Mouse (Mus musculus): ENCODE data around the gene Igdcc3. TPM values are rescaled to one million over a fixed set of nuclear protein-coding genes. Genes with fewer than 3 reads are reported as not detected.

The Igdcc3 gene
- polyA plus RNA-seq, 1 experiment from 2014 or later, result 17.0 TPM

GRCm38 (mm10) chr9:65188599-65188998, 47.6 kb downstream of the Igdcc3 start:
- Histone ChIP-seq H3K9me3 (replicated peaks; ENCODE audit: control insufficient read depth, low read length) (no peaks in the 10 kb centered on the region), H3K27ac (replicated peaks; ENCODE audit: low read depth, low read length) (no peak overlapping the region), H3K27me3 (ENCODE audit: control insufficient read depth, insufficient read depth, low read length) (no peaks in the 10 kb centered on the region), H3K9ac (replicated peaks; ENCODE audit: low read length) (no peak overlapping the region), H3K4me2 (ENCODE audit: low read depth, low read length) (no peak overlapping the region), H3K4me3 (ENCODE audit: low read depth, low read length) (no peak overlapping the region), H3K36me3 (replicated peaks; ENCODE audit: control insufficient read depth, insufficient read depth, low read depth, low read length) (no peaks in the 10 kb centered on the region), H3K4me1 (ENCODE audit: control insufficient read depth, insufficient read depth, low read length) (peaks cover 12% of the 10 kb centered on the region)
- peak; percentile 96 for DNase-seq (ENCODE audit: low spot score)
- WGBS, result 8% methylated on average over 3 of the region's 3 CpGs
- ATAC-seq (replicated peaks; ENCODE audit: insufficient number of reproducible peaks, low FRiP score, low TSS enrichment, low read depth), result no peak

- H3K4me1 ChIP-seq (ENCODE audit: control insufficient read depth, insufficient read depth, low read length), result peaks cover 14% of the 10 kb centered on the region
- WGBS, result 57% methylated on average over 7 of the region's 7 CpGs
- no peak overlapping the region for H3K4me2 ChIP-seq (ENCODE audit: low read depth, low read length)
- H3K36me3 ChIP-seq (replicated peaks; ENCODE audit: control insufficient read depth, insufficient read depth, low read depth, low read length), result no peaks in the 10 kb centered on the region
- no peaks in the 10 kb centered on the region for H3K9me3 ChIP-seq (replicated peaks; ENCODE audit: control insufficient read depth, low read length)
- H3K27ac ChIP-seq (replicated peaks; ENCODE audit: low read depth, low read length), result no peak overlapping the region
- DNase-seq (ENCODE audit: low spot score) (no peak), ATAC-seq (replicated peaks; ENCODE audit: insufficient number of reproducible peaks, low FRiP score, low TSS enrichment, low read depth) (no peak)
- H3K9ac ChIP-seq (replicated peaks; ENCODE audit: low read length), result no peak overlapping the region
- no peaks in the 10 kb centered on the region for H3K27me3 ChIP-seq (ENCODE audit: control insufficient read depth, insufficient read depth, low read length)
- no peak overlapping the region for H3K4me3 ChIP-seq (ENCODE audit: low read depth, low read length)
Measured at GRCm38 (mm10) chr9:65190306-65190705, 49.3 kb downstream of the Igdcc3 start.

DNA sequence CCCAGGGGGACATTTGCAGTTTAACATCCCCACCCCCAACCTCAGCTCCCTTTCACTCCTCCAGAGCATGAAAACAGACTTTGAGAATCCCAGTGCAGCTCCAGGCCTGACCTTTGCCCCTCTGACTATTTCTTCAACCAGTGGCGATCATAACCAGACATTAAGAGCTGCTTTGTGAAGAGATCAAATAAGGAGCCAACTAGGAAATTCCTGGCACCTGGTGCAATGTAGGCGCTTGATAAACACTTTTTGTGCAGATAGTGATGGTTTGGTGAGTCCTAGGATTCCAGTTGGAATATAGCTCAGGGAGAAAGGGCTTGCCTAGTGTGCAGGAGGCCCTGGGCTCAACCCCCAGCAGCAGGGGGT, 50.4 kb downstream of the Igdcc3 start:
- DNase-seq (ENCODE audit: low spot score) (peak; percentile 51), ATAC-seq (replicated peaks; ENCODE audit: insufficient number of reproducible peaks, low FRiP score, low TSS enrichment, low read depth) (no peak)
- no peaks in the 10 kb centered on the region for H3K9me3 ChIP-seq (replicated peaks; ENCODE audit: control insufficient read depth, low read length)
- H3K9ac ChIP-seq (replicated peaks; ENCODE audit: low read length), result 0 out of 2 replicates have a peak overlapping the region, but pooled peaks have one; percentile 28
- no peak overlapping the region for H3K4me3 ChIP-seq (ENCODE audit: low read depth, low read length)
- H3K4me2 ChIP-seq (ENCODE audit: low read depth, low read length), result no peak overlapping the region
- 16% methylated on average over 2 of the region's 2 CpGs for WGBS
- no peaks in the 10 kb centered on the region for H3K36me3 ChIP-seq (replicated peaks; ENCODE audit: control insufficient read depth, insufficient read depth, low read depth, low read length)
- H3K4me1 ChIP-seq (ENCODE audit: control insufficient read depth, insufficient read depth, low read length), result peaks cover 19% of the 10 kb centered on the region
- H3K27me3 ChIP-seq (ENCODE audit: control insufficient read depth, insufficient read depth, low read length), result no peaks in the 10 kb centered on the region
- no peak overlapping the region; the same call in 1 of the 2 replicates for H3K27ac ChIP-seq (replicated peaks; ENCODE audit: low read depth, low read length)

DNA sequence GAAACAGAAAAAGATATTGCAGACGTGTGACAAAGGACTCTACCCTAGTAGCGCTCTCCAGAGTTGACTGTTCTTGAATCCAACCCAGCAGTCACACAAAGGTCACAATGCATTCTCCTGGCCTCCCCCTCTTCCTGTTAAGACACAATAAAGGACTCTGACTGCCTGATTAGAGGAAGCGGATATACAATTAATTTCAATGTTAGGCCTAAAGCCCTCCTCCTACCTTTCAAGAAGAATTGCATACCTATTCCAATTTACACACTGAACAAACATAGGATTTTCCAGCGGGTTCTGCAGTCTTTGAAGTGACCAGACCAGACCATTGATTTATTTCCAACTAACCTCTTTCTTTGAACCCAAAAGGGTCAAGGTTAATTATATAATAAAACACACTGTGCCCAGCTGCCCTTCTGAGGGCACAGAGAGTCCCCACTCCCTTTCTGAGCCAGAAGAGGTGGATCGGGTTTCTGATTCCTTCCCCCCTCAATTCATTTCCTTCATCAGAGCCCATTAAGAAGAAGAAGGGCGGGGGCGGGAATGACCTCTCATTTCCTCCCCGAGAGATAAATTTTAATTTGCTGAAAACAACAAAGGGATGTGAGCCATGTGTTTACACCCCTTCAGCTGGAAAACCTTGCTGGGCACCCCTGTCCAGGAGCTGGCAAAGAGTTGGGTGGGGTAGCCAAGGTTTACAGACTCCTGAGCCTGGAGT, 50.9 kb downstream of the Igdcc3 start:
- Histone ChIP-seq H3K9ac (replicated peaks; ENCODE audit: low read length) (0 out of 2 replicates have a peak overlapping the region, but pooled peaks have one; percentile 28), H3K4me2 (ENCODE audit: low read depth, low read length) (no peak overlapping the region), H3K27ac (replicated peaks; ENCODE audit: low read depth, low read length) (peak overlapping the region; percentile 28; the same call in 1 of the 2 replicates), H3K4me1 (ENCODE audit: control insufficient read depth, insufficient read depth, low read length) (peaks cover 19% of the 10 kb centered on the region), H3K4me3 (ENCODE audit: low read depth, low read length) (no peak overlapping the region), H3K27me3 (ENCODE audit: control insufficient read depth, insufficient read depth, low read length) (no peaks in the 10 kb centered on the region), H3K36me3 (replicated peaks; ENCODE audit: control insufficient read depth, insufficient read depth, low read depth, low read length) (no peaks in the 10 kb centered on the region), H3K9me3 (replicated peaks; ENCODE audit: control insufficient read depth, low read length) (no peaks in the 10 kb centered on the region)
- DNase-seq (ENCODE audit: low spot score) (no peak), ATAC-seq (replicated peaks; ENCODE audit: insufficient number of reproducible peaks, low FRiP score, low TSS enrichment, low read depth) (no peak)
- 16% methylated on average over 8 of the region's 8 CpGs for WGBS

GRCm38 (mm10) chr9:65193214-65193613, 52.2 kb downstream of the Igdcc3 start:
- DNase-seq (ENCODE audit: low spot score), result no peak
- no peak overlapping the region for H3K9ac ChIP-seq (replicated peaks; ENCODE audit: low read length)
- no peak overlapping the region for H3K4me2 ChIP-seq (ENCODE audit: low read depth, low read length)
- H3K27me3 ChIP-seq (ENCODE audit: control insufficient read depth, insufficient read depth, low read length), result no peaks in the 10 kb centered on the region
- no peak overlapping the region for H3K4me3 ChIP-seq (ENCODE audit: low read depth, low read length)
- 56% methylated on average over 12 of the region's 12 CpGs for WGBS
- no peaks in the 10 kb centered on the region for H3K36me3 ChIP-seq (replicated peaks; ENCODE audit: control insufficient read depth, insufficient read depth, low read depth, low read length)
- no peaks in the 10 kb centered on the region for H3K9me3 ChIP-seq (replicated peaks; ENCODE audit: control insufficient read depth, low read length)
- peaks cover 19% of the 10 kb centered on the region for H3K4me1 ChIP-seq (ENCODE audit: control insufficient read depth, insufficient read depth, low read length)
- ATAC-seq (replicated peaks; ENCODE audit: insufficient number of reproducible peaks, low FRiP score, low TSS enrichment, low read depth), result no peak
- no peak overlapping the region for H3K27ac ChIP-seq (replicated peaks; ENCODE audit: low read depth, low read length)

GRCm38 (mm10) chr9:65195053-65195452, 54.1 kb downstream of the Igdcc3 start, which contains the start of gene Parp16:
Gene Parp16, plus strand, starts transcription at chr9:65195353.
- peak within 1 kb of the TSS; percentile 53 for H3K27ac ChIP-seq (replicated peaks; ENCODE audit: low read depth, low read length)
- H3K4me2 ChIP-seq (ENCODE audit: low read depth, low read length), result no peak within 1 kb of the TSS
- 89% methylated on average over 4 of the region's 4 CpGs for WGBS
- H3K9me3 ChIP-seq (replicated peaks; ENCODE audit: control insufficient read depth, low read length), result no peaks in the 10 kb centered on the region
- no peak within 1 kb of the TSS for H3K4me3 ChIP-seq (ENCODE audit: low read depth, low read length)
- 0 out of 2 replicates have a peak within 1 kb of the TSS, but pooled peaks have one; percentile 1 for H3K9ac ChIP-seq (replicated peaks; ENCODE audit: low read length)
- no peaks in the 10 kb centered on the region for H3K36me3 ChIP-seq (replicated peaks; ENCODE audit: control insufficient read depth, insufficient read depth, low read depth, low read length)
- peaks cover 19% of the 10 kb centered on the region for H3K4me1 ChIP-seq (ENCODE audit: control insufficient read depth, insufficient read depth, low read length)
- no peaks in the 10 kb centered on the region for H3K27me3 ChIP-seq (ENCODE audit: control insufficient read depth, insufficient read depth, low read length)
- ATAC-seq (replicated peaks; ENCODE audit: insufficient number of reproducible peaks, low FRiP score, low TSS enrichment, low read depth), result no peak
- DNase-seq (ENCODE audit: low spot score), result no peak

GRCm38 (mm10) chr9:65195621-65195981, 54.6 kb downstream of the Igdcc3 start:
- Histone ChIP-seq H3K9ac (replicated peaks; ENCODE audit: low read length) (0 out of 2 replicates have a peak overlapping the region, but pooled peaks have one; percentile 1), H3K4me2 (ENCODE audit: low read depth, low read length) (no peak overlapping the region), H3K27ac (replicated peaks; ENCODE audit: low read depth, low read length) (peak overlapping the region; percentile 53), H3K9me3 (replicated peaks; ENCODE audit: control insufficient read depth, low read length) (no peaks in the 10 kb centered on the region), H3K27me3 (ENCODE audit: control insufficient read depth, insufficient read depth, low read length) (no peaks in the 10 kb centered on the region), H3K4me1 (ENCODE audit: control insufficient read depth, insufficient read depth, low read length) (peaks cover 19% of the 10 kb centered on the region), H3K36me3 (replicated peaks; ENCODE audit: control insufficient read depth, insufficient read depth, low read depth, low read length) (no peaks in the 10 kb centered on the region), H3K4me3 (ENCODE audit: low read depth, low read length) (no peak overlapping the region)
- DNase-seq (ENCODE audit: low spot score), result no peak
- 37% methylated on average over 8 of the region's 8 CpGs for WGBS
- ATAC-seq (replicated peaks; ENCODE audit: insufficient number of reproducible peaks, low FRiP score, low TSS enrichment, low read depth), result no peak

- Histone ChIP-seq H3K36me3 (replicated peaks; ENCODE audit: control insufficient read depth, insufficient read depth, low read depth, low read length) (no peaks in the 10 kb centered on the region), H3K27ac (replicated peaks; ENCODE audit: low read depth, low read length) (peak overlapping the region; percentile 53), H3K27me3 (ENCODE audit: control insufficient read depth, insufficient read depth, low read length) (no peaks in the 10 kb centered on the region), H3K4me2 (ENCODE audit: low read depth, low read length) (no peak overlapping the region), H3K4me3 (ENCODE audit: low read depth, low read length) (no peak overlapping the region), H3K9ac (replicated peaks; ENCODE audit: low read length) (peak overlapping the region; percentile 1; the same call in 1 of the 2 replicates), H3K4me1 (ENCODE audit: control insufficient read depth, insufficient read depth, low read length) (peaks cover 17% of the 10 kb centered on the region), H3K9me3 (replicated peaks; ENCODE audit: control insufficient read depth, low read length) (no peaks in the 10 kb centered on the region)
- WGBS, result 5% methylated on average over 9 of the region's 9 CpGs
- peak; percentile 91 for DNase-seq (ENCODE audit: low spot score)
- peak; percentile 91 for ATAC-seq (replicated peaks; ENCODE audit: insufficient number of reproducible peaks, low FRiP score, low TSS enrichment, low read depth)
Measured at GRCm38 (mm10) chr9:65195982-65196737, 55.2 kb downstream of the Igdcc3 start.

Measured in embryonic facial prominence, embryonic 11.5 days (tissue).